Mouse (Mus musculus): ENCODE results near the gene Lnx1. TPM values are rescaled to one million over a fixed set of nuclear protein-coding genes. Genes with fewer than 3 reads are reported as not detected.
A peak's percentile ranks its signal among the peaks of the same experiment; 100 is the strongest.

Gene Lnx1
- total and polyA plus RNA-seq, 2 experiments from 2014 or later: 1.3 to 3.5 TPM

DNA sequence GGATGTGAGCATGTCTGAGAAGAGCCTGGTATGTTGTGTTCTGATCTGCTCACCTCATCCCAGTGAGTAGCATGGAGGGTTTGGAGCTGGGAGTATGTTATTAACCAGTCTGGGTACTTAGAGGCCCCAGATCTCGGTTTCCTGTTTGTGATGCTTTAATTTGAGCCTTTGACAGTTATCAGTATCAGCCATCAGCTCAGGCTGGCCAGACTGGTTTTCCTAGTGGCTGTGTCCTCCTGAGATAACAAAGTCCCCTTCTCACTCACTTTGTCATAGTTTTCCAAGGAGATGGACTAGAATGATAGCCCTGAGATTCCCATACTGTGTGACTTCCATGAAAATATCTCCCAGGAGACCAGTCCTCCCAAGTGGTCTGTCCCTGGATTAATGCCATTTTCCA, 8.3 kb upstream of the Lnx1 start:
- 52% methylated on average over 1 of the region's 1 CpGs for WGBS
- H3K36me3 ChIP-seq (replicated peaks; ENCODE audit: control insufficient read depth, insufficient read depth, low read length): no peaks in the 10 kb centered on the region
- no peak for ATAC-seq (ENCODE audit: insufficient read depth, low read depth)

DNA sequence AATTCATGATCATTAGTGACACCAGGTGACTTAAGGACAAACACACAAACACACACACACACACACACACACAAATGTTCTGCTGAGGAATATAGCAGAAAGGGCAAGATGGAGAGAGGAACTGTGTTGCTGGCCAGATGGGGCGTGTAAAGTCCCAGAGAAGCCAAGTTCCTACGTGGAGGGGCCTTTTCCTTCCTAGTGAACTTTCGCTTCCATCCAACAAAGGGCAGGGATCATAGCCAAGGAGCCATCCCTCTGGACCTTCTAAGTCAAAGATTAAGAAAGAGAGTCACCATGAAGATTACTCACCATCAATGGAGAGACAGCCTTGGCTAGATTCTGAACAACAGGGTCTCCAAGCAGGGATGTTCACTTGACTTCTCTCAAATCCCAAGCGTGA, 7.5 kb upstream of the Lnx1 start:
- DNase-seq (ENCODE audit: low spot score) (no peak), ATAC-seq (ENCODE audit: insufficient read depth, low read depth) (no peak)
- Histone ChIP-seq H3K9ac (replicated peaks; ENCODE audit: low read depth, low read length) (no peak overlapping the region), H3K4me3 (ENCODE audit: low read depth, low read length) (no peak overlapping the region), H3K4me2 (ENCODE audit: low read depth, low read length) (no peak overlapping the region), H3K36me3 (replicated peaks; ENCODE audit: control insufficient read depth, insufficient read depth, low read length) (no peaks in the 10 kb centered on the region), H3K9me3 (replicated peaks; ENCODE audit: control insufficient read depth, low read length) (no peaks in the 10 kb centered on the region), H3K27me3 (ENCODE audit: control insufficient read depth, insufficient read depth, low read length) (no peaks in the 10 kb centered on the region; the same call in 1 of the 2 replicates), H3K4me1 (ENCODE audit: control insufficient read depth, insufficient read depth) (no peaks in the 10 kb centered on the region), H3K27ac (ENCODE audit: low read depth) (no peak overlapping the region)
- TF ChIP-seq EP300 (IDR thresholded peaks at IDR 0.05; ENCODE audit: low read depth): no peak
- TF ChIP-seq CTCF (IDR thresholded peaks at IDR 0.05; ENCODE audit: low read depth): no peak
- WGBS: 78% methylated on average over 4 of the region's 4 CpGs

More for the DNA sequence above, 8.3 kb upstream of the Lnx1 start:
- Histone ChIP-seq H3K27me3 (ENCODE audit: control insufficient read depth, insufficient read depth, low read length) (no peaks in the 10 kb centered on the region; the same call in 1 of the 2 replicates), H3K4me1 (ENCODE audit: control insufficient read depth, insufficient read depth) (no peaks in the 10 kb centered on the region), H3K9me3 (replicated peaks; ENCODE audit: control insufficient read depth, low read length) (no peaks in the 10 kb centered on the region), H3K27ac (ENCODE audit: low read depth) (no peak overlapping the region), H3K4me2 (ENCODE audit: low read depth, low read length) (no peak overlapping the region), H3K4me3 (ENCODE audit: low read depth, low read length) (no peak overlapping the region), H3K9ac (replicated peaks; ENCODE audit: low read depth, low read length) (no peak overlapping the region)
- no peak for DNase-seq (ENCODE audit: low spot score)
- TF ChIP-seq CTCF (IDR thresholded peaks at IDR 0.05; ENCODE audit: low read depth) (no peak), EP300 (IDR thresholded peaks at IDR 0.05; ENCODE audit: low read depth) (no peak)

GRCm38 (mm10) chr5:74704460-74704790, 1.7 kb upstream of the Lnx1 start:
- Histone ChIP-seq H3K9ac (replicated peaks; ENCODE audit: low read depth, low read length) (0 out of 2 replicates have a peak overlapping the region, but pooled peaks have one; percentile 21), H3K4me3 (ENCODE audit: low read depth, low read length) (peak overlapping the region; percentile 37), H3K36me3 (replicated peaks; ENCODE audit: control insufficient read depth, insufficient read depth, low read length) (no peaks in the 10 kb centered on the region), H3K27ac (ENCODE audit: low read depth) (peak overlapping the region; percentile 56), H3K9me3 (replicated peaks; ENCODE audit: control insufficient read depth, low read length) (no peaks in the 10 kb centered on the region), H3K4me2 (ENCODE audit: low read depth, low read length) (peak overlapping the region; percentile 56), H3K4me1 (ENCODE audit: control insufficient read depth, insufficient read depth) (no peaks in the 10 kb centered on the region; the same call in none of the 2 replicates), H3K27me3 (ENCODE audit: control insufficient read depth, insufficient read depth, low read length) (no peaks in the 10 kb centered on the region; the same call in 1 of the 2 replicates)
- ATAC-seq (ENCODE audit: insufficient read depth, low read depth): peak; percentile 96
- TF ChIP-seq CTCF (IDR thresholded peaks at IDR 0.05; ENCODE audit: low read depth): no peak
- no peak for TF ChIP-seq EP300 (IDR thresholded peaks at IDR 0.05; ENCODE audit: low read depth)
- under 1% methylated on average over 8 of the region's 8 CpGs for WGBS
- DNase-seq (ENCODE audit: low spot score): peak; percentile 93

DNA sequence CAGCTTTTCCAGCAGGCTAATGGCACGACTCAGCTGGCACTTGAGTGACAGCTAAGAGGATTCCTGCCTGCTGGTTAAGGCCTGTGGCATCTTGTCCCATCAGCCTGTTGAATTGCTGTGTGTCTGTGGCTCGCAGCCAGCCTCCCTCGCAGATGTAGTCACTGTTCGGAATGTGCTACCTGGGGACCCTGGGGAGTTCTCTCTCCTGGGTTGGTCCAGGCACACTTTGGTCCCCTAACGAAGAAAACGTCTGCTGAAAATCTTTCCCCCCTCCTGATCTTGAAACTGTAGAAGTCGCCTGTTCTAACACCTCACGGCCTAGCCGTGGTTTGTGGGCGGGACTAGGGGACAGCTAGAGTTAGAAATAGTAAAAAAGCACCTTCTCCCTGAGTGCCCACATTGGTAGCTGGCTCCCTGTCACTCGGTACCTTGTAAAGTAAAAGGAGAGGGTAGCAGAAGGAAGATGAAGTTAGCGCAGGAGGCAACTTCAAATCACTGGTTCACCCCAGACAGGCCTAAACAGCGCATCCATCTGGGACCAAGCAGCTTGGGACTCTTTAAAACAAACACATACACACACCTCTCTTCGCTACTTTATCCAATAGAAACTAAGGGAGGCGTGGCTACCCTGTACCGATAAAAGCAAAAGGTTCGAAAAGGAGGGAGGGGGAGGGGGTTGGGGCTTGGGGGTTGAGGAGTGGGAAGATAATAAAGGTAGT, 1.2 kb upstream of the Lnx1 start:
- WGBS: 10% methylated on average over 17 of the region's 17 CpGs
- peak; percentile 49 for DNase-seq (ENCODE audit: low spot score)

GRCm38 (mm10) chr5:74700918-74701317, 1.8 kb downstream of the Lnx1 start:
- 69% methylated on average over 2 of the region's 2 CpGs for WGBS
- no peak overlapping the region for H3K4me3 ChIP-seq (ENCODE audit: low read depth, low read length)
- H3K4me2 ChIP-seq (ENCODE audit: low read depth, low read length): no peak overlapping the region
- DNase-seq (ENCODE audit: low spot score) (no peak), ATAC-seq (ENCODE audit: insufficient read depth, low read depth) (no peak)
- no peaks in the 10 kb centered on the region for H3K36me3 ChIP-seq (replicated peaks; ENCODE audit: control insufficient read depth, insufficient read depth, low read length)
- no peaks in the 10 kb centered on the region; the same call in none of the 2 replicates for H3K4me1 ChIP-seq (ENCODE audit: control insufficient read depth, insufficient read depth)
- H3K27ac ChIP-seq (ENCODE audit: low read depth): no peak overlapping the region
- TF ChIP-seq CTCF (IDR thresholded peaks at IDR 0.05; ENCODE audit: low read depth): no peak
- TF ChIP-seq EP300 (IDR thresholded peaks at IDR 0.05; ENCODE audit: low read depth): no peak
- H3K9ac ChIP-seq (replicated peaks; ENCODE audit: low read depth, low read length): no peak overlapping the region
- no peaks in the 10 kb centered on the region for H3K27me3 ChIP-seq (ENCODE audit: control insufficient read depth, insufficient read depth, low read length)
- no peaks in the 10 kb centered on the region for H3K9me3 ChIP-seq (replicated peaks; ENCODE audit: control insufficient read depth, low read length)

More for the DNA sequence above, 1.2 kb upstream of the Lnx1 start:
- Histone ChIP-seq H3K27me3 (ENCODE audit: control insufficient read depth, insufficient read depth, low read length) (no peaks in the 10 kb centered on the region; the same call in 1 of the 2 replicates), H3K36me3 (replicated peaks; ENCODE audit: control insufficient read depth, insufficient read depth, low read length) (no peaks in the 10 kb centered on the region), H3K4me2 (ENCODE audit: low read depth, low read length) (peak overlapping the region; percentile 56), H3K9me3 (replicated peaks; ENCODE audit: control insufficient read depth, low read length) (no peaks in the 10 kb centered on the region), H3K4me1 (ENCODE audit: control insufficient read depth, insufficient read depth) (no peaks in the 10 kb centered on the region; the same call in none of the 2 replicates), H3K27ac (ENCODE audit: low read depth) (peak overlapping the region; percentile 56), H3K9ac (replicated peaks; ENCODE audit: low read depth, low read length) (0 out of 2 replicates have a peak overlapping the region, but pooled peaks have one; percentile 21), H3K4me3 (ENCODE audit: low read depth, low read length) (peak overlapping the region; percentile 37)
- peak; percentile 84 for ATAC-seq (ENCODE audit: insufficient read depth, low read depth)
- TF ChIP-seq CTCF (IDR thresholded peaks at IDR 0.05; ENCODE audit: low read depth): no peak
- TF ChIP-seq EP300 (IDR thresholded peaks at IDR 0.05; ENCODE audit: low read depth): no peak
